In the genomic region with DNA sequence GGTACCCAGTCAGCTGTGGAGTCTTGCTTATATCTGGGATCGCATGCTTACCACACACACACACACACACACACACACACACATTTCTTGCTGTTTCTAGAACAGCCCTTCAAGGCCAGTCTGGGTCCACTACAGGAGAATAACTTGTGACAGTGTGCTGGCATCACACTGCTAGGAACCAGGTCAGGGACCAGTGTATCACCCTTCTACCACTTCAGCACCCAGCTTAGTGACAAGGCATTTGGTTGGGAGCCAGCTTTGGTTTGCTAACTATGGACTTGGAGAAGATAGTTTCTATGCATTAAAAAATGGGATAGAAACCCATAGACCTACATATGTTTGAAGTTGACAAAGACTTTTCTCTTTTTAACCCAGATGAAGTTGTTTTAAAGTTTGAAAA, we compare ENCODE assay signal across 15 mouse cellular contexts.
"Had no signal": no experiment of that assay in that cellular context is flagged by ENCODE, and none has a peak within 500 bp of the region (broad histone marks: within the 10 kb centered on the region; RNA-seq: fewer than 3 reads in every experiment).

No protein-coding gene starts in this region.

- H3K4me3 ChIP-seq: left cerebral cortex, adult 2 months; liver, embryonic 13.5 days; stomach, embryonic 15.5 days had no signal

- H3K36me3 ChIP-seq: liver, embryonic 13.5 days had no signal

- H3K27me3 ChIP-seq: liver, embryonic 13.5 days; stomach, embryonic 15.5 days had no signal

- DNase-seq: kidney, adult 9 months; kidney, postnatal 14 days; kidney, postnatal 4 days; layer of hippocampus, adult 9-11 months; layer of hippocampus, postnatal 36 days; liver, embryonic 13.5 days; lung, adult 2 months; lung, postnatal 14 days; lung, postnatal 4 days; midbrain, embryonic 14.5 days; right cerebral cortex, postnatal 25 days; spleen, adult 18-20 months; thymus, postnatal 25 days had no signal

- H3K4me1 ChIP-seq: liver, embryonic 13.5 days; stomach, embryonic 15.5 days had no signal

- H3K27ac ChIP-seq: left cerebral cortex, adult 2 months; liver, embryonic 13.5 days; stomach, embryonic 15.5 days had no signal
